Mouse (Mus musculus) heart, postnatal 4 days (tissue): ENCODE results near the gene Son. TPM values are rescaled to one million over a fixed set of nuclear protein-coding genes. Genes with fewer than 3 reads are reported as not detected.
"Not testable (repeated sequence)": the region's sequence is repeated elsewhere in the genome, so short reads cannot be mapped to it uniquely, and the experiment has no call there.

ENCODE experiments used
- DNase-seq: peaks from one replicate; pipeline ENCODE4 v3.0.0; 2021
- total RNA-seq, 2 experiments: library from RNA; stranded (reverse); gene quantifications; 2 replicates each; pipeline ENCODE4 v1.2.3; 2021

The Son gene
- total RNA-seq, 2 experiments from 2014 or later: 234 to 236 TPM

DNA sequence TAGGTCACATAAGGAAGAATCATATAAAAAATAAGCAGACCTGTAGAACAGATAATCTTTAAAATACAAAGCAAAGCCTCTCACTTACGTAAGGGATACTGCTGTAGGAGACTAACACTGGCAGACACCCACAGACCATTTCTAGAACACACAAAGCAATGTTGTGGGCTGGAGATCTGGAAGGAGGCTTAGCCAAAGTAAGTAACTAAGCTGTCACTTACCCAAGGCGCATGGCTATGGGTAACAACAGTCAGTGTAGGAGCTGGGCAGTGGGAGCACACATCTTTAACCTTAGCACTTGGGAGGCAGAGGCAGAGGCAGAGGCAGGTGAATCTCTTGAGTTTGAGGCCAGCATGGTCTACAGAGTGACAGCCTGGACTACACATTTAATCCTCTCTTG lies 7.7 kb upstream of the Son start:
- DNase-seq: no peak

DNA sequence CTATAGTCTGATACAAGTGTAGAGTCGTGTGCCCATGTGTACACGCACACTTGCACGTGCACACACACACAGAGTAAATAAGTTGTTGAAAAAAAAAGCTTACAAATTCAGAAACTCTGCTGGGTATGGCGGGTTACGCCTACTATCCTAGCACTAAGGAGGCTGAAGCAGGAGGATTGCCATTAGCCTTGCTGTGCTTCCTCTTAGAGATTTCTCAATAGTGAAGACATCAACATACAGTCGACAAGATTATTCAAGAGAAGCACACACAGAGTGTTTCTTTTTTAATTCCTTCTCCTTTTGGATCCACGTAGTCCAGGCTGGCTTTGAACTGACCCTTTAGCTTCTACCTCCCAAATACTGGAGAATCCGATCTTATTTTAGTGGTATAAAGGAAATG lies 7.1 kb upstream of the Son start:
- DNase-seq: no peak

DNA sequence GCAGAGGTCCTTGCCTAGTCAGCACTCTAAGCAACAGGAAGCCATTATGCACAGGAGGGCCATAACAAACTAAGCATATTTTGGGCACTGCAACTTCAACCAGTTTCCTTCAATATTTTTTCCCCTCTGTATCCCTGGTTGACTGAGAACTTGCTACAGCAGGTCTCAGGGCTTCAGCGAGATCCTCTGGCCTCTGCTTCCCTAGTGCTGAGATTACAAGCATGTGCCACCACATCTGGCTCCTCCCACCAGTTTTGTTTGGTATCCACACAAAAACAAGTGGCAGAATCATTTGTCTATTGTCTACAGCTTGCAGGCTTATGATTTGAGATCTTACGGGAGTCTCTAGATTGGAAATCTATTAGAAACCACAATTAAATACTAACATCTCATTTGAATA lies 2.4 kb upstream of the Son start:
- DNase-seq: no peak

GRCm38 (mm10) chr16:91645420-91645819 lies 1.9 kb upstream of the Son start:
- not testable (repeated sequence) for DNase-seq

GRCm38 (mm10) chr16:91645995-91646602 lies 1.2 kb upstream of the Son start:
- DNase-seq: no peak

DNA sequence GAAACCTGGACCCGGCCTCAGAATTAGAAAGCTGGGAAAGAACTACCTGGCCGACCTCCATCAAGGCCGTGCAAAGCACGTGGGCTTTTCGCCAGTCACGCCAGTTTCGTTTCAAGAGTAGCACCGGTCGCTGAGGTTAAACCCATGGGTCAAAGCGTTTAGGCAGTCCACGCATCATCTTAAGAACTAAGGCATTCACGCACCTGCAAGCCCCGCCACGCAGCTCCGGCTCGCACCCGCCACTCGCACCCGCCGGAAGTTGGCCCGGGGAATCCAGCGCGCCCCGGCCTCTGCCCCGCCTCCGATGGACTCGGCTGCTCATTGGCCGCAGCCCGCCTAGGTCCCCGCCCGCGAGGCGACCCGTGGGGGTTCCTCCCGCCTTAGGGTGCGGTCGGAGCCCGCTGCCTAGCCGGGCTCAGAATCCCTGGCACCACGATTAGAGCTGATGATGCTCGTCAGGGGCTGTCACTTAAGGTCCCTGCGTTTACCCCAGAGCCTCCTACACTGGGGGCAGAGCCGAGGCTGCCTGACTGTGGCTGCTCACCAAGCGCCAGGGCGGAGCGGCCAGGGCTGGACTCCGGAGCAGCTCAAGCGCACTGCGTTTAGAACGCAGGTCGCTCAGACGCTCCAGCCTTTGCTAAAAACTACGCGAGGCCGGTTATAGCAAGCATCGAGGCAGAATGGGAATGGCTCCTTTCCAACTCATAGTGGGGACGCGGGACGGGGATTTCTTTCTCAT lies 456 bp upstream of the Son start, which contains the start of gene Gart:
Gene Gart (minus strand): TSS at position 272 of the 739 bp plus-strand sequence.
- peak; percentile 95 for DNase-seq

- DNase-seq: peak; percentile 90
Observed at GRCm38 (mm10) chr16:91648220-91648550, 879 bp downstream of the Son start.

GRCm38 (mm10) chr16:91649246-91649645 lies 1.9 kb downstream of the Son start:
- DNase-seq: no peak

DNA sequence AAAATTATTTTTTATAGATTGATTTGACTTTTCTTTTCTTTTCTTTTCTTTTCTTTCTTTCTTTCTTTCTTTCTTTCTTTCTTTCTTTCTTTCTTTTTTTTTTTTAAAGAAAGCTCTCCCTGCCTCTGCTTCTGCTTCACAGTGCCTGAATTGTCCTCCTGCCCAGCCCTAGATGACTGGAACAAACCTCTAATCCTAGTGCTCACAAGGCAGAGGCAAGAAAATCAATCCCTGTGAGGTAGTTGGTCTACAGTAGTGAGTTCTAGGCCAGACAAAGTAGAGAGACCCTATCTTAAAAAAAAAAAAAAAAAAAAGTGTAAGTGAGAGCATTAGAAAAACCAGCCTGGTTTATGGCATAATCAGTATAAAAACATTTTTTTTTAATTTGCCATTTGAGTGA lies 2.5 kb downstream of the Son start:
- no peak for DNase-seq

GRCm38 (mm10) chr16:91652191-91652590 lies 4.9 kb downstream of the Son start:
- DNase-seq: no peak

DNA sequence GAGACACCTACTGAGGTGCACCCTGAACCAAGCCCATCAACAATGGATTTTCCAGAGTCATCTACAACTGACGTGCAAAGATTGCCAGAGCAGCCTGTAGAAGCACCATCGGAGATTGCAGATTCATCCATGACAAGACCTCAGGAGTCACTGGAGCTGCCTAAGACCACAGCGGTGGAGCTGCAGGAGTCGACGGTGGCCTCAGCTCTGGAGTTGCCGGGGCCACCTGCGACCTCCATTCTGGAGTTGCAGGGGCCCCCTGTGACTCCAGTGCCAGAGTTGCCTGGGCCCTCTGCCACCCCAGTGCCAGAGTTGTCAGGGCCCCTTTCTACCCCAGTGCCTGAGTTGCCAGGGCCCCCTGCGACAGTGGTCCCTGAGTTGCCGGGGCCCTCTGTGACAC lies 8.0 kb downstream of the Son start:
- DNase-seq: no peak

- DNase-seq: no peak
Observed at GRCm38 (mm10) chr16:91657285-91657684, 10.0 kb downstream of the Son start.

DNA sequence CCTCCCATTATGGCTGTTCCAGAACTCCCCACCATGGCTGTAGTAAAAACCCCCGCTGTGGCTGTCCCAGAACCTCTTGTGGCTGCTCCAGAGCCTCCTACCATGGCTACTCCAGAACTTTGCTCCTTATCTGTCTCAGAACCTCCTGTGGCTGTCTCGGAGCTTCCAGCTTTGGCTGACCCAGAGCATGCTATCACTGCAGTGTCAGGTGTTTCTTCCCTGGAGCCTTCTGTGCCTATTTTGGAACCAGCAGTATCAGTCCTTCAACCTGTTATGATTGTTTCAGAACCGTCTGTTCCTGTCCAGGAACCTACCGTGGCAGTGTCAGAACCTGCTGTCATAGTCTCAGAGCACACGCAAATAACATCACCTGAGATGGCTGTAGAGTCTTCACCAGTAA lies 11.2 kb downstream of the Son start:
- DNase-seq: no peak

- DNase-seq: no peak
Observed at GRCm38 (mm10) chr16:91659798-91660197, 12.5 kb downstream of the Son start.

GRCm38 (mm10) chr16:91661397-91661796 lies 14.1 kb downstream of the Son start:
- DNase-seq: no peak

- no peak for DNase-seq
Observed at GRCm38 (mm10) chr16:91662336-91662735, 15.0 kb downstream of the Son start.

- no peak for DNase-seq
Observed at GRCm38 (mm10) chr16:91663795-91664194, 16.5 kb downstream of the Son start.

- DNase-seq: no peak
Observed at GRCm38 (mm10) chr16:91674500-91674899, 27.2 kb downstream of the Son start.

- no peak for DNase-seq
Observed at GRCm38 (mm10) chr16:91678147-91678911, 31.0 kb downstream of the Son start.

DNA sequence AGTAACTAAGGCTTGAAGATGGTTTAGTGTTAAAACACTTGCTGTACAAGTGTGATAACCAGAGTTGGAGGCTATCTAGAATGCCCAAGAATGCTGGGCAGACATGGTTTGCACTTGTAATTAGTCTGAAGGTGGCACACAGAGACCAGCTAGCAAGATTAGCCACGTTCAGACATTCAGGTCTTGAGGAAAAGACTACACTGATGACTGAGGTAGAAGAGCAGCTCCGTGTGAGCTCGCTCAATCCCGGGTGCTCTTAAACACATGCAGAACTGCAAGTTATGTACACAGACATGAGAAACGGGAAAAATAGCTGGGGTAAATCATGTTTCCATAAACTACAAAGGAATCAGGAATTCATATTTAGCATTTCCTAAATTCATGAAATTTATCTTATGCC lies 33.4 kb downstream of the Son start:
- no peak for DNase-seq

DNA sequence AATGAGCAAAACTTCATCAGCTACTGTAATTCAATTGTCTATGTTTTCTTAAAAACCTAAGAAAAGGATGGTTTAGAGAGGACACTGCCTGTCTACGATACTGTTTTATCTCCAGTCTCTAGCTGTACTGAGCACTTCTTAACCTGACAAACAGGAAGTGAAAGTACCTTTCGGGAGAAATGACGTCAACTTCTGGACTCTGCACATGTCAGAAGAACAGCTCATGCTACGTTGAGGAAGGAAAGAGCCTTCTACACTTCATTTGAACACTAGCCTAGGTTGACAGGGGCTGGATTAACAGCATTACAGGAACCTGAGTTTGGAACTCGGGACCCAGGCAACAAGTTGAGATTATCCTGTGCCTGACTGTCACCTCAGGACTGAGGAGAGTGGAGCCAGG lies 38.2 kb downstream of the Son start:
- DNase-seq: no peak

- DNase-seq: no peak
Observed at GRCm38 (mm10) chr16:91686369-91686768, 39.1 kb downstream of the Son start.

DNA sequence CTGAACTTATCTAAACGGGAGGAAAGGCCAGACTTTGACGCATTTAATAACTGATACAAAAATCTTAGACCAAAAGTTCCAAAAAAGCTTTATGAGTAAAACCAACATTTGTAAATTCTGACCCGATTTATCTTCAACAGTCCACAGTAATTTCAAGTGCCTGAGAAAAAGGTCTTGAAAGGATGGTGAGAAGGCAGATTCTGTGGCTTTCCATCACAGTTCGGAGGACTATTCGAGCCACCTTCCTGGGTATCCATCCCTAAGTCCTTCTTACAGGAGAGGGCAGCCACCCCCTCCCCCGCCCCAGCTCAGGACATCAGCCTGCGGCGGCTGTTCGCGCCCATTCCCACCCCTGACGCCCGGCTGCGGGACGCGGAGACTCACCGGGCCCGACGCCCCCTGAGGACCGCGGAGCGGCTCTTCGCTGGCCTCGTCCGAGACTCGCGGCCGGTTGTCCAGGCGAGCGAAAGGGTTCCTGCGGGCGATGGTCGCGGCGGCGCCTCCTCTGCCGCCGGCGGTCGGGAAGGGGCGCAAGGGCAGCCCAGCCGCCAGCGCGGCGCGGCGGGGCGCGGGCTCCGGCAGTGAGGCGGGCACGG lies 40.8 kb downstream of the Son start:
- no peak for DNase-seq
